Mouse (Mus musculus): ENCODE data around the gene Pald1.

- TF ChIP-seq CTCF (IDR thresholded peaks at IDR 0.05; ENCODE audit: low read depth) (no peak), EP300 (IDR thresholded peaks at IDR 0.05; ENCODE audit: low read depth) (no peak)
Observed at GRCm38 (mm10) chr10:61374771-61375481, 8.4 kb downstream of the Pald1 start.
